Comparison of ENCODE assay signal across 11 mouse cellular contexts in the genomic region with DNA sequence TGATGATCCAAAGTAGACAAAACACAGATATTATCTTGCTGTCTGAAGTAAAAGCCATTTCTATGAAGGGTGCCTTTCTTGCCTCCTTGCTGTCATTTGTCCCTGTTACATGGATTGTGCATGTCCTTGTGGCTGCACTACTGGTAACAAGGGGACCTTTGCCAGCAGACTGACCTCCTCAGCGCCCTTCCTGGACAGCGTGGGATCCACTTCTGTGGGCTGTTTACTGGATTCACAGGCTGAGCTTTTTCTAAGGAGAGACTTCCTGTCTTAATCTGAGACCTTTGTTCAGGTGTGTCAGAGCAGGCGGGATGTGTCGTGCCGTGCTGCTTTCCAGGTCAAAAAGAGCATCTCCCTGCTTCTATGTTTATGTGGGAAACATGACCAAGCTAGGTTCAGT.
A peak's percentile ranks its signal among the peaks of the same experiment; 100 is the strongest.
DNase-seq lines count a peak whose midpoint lies in the region; ATAC-seq and TF ChIP-seq lines count a peak whose summit lies in the region.
"Had no signal": no experiment of that assay in that cellular context is flagged by ENCODE, and none has a peak within 500 bp of the region (broad histone marks: within the 10 kb centered on the region; RNA-seq: fewer than 3 reads in every experiment).

No protein-coding gene starts in this region.

- WGBS in limb, embryonic 13.5 days = 82% methylated on average over 5 of the region's 5 CpGs
- 84% methylated on average over 5 of the region's 5 CpGs for WGBS in limb, embryonic 10.5 days
- 74% methylated on average over 5 of the region's 5 CpGs for WGBS in liver, postnatal 0 days (ENCODE audit: insufficient replicate concordance)

- no peak overlapping the region for H3K4me2 ChIP-seq in limb, embryonic 13.5 days (replicated peaks)
- no peak overlapping the region for H3K4me2 ChIP-seq in liver, postnatal 0 days (ENCODE audit: low read depth, low read length)
- H3K4me2 ChIP-seq: midbrain, embryonic 15.5 days had no signal

- peaks cover 26% of the 10 kb centered on the region for H3K4me1 ChIP-seq in limb, embryonic 13.5 days
- peaks cover 29% of the 10 kb centered on the region for H3K4me1 ChIP-seq in limb, embryonic 10.5 days
- peaks cover 16% of the 10 kb centered on the region for H3K4me1 ChIP-seq in cortical plate, adult 2 months (ENCODE audit: control insufficient read depth, insufficient read depth, low read length)
- 0 out of 2 replicates have a peak, but pooled peaks cover 10% of the 10 kb centered on the region for H3K4me1 ChIP-seq in liver, postnatal 0 days (ENCODE audit: insufficient read depth)
- H3K4me1 ChIP-seq: midbrain, embryonic 15.5 days had no signal

- no peak for TF ChIP-seq POLR2A in cortical plate, adult 2 months (IDR thresholded peaks at IDR 0.05; ENCODE audit: extremely low read depth, insufficient read depth, low read length)

- no peak for ATAC-seq in limb, embryonic 13.5 days (ENCODE audit: low FRiP score, low read depth)
- no peak for ATAC-seq in liver, postnatal 0 days
- ATAC-seq: midbrain, embryonic 15.5 days had no signal

- no peaks in the 10 kb centered on the region for H3K9me3 ChIP-seq in limb, embryonic 13.5 days
- no peaks in the 10 kb centered on the region for H3K9me3 ChIP-seq in limb, embryonic 10.5 days (replicated peaks)
- H3K9me3 ChIP-seq in liver, postnatal 0 days (ENCODE audit: low read length) = no peaks in the 10 kb centered on the region
- H3K9me3 ChIP-seq: midbrain, embryonic 15.5 days had no signal

- H3K27me3 ChIP-seq in limb, embryonic 13.5 days = no peaks in the 10 kb centered on the region
- no peaks in the 10 kb centered on the region for H3K27me3 ChIP-seq in limb, embryonic 10.5 days (ENCODE audit: low read depth, poor library complexity, severe bottlenecking)
- no peaks in the 10 kb centered on the region for H3K27me3 ChIP-seq in liver, postnatal 0 days (ENCODE audit: insufficient read depth, low read length)
- H3K27me3 ChIP-seq: midbrain, embryonic 15.5 days had no signal

- no peak for TF ChIP-seq CTCF in cortical plate, adult 2 months (IDR thresholded peaks at IDR 0.05; ENCODE audit: extremely low read depth, insufficient read depth, low read length)
- no peak for TF ChIP-seq CTCF in liver, postnatal 0 days (IDR thresholded peaks at IDR 0.05; ENCODE audit: low read depth)

- peak; percentile 50 to 81 for DNase-seq in adrenal gland, adult (ENCODE audit: inconsistent age in 2 of 2, low spot score in 1 of 2)
- no peak for DNase-seq in adrenal gland, adult 18-20 months (ENCODE audit: low spot score in 2 of 2)
- DNase-seq in limb, embryonic 10.5 days (ENCODE audit: low spot score) = no peak
- DNase-seq in liver, postnatal 0 days = no peak
- no peak for DNase-seq in cerebellum, postnatal 10 days
- DNase-seq in cerebellum, postnatal 14 days = no peak
- DNase-seq: right cerebral cortex, postnatal 25 days had no signal

- no peak for TF ChIP-seq EP300 in liver, postnatal 0 days (IDR thresholded peaks at IDR 0.05; ENCODE audit: low read depth)

- H3K36me3 ChIP-seq in limb, embryonic 13.5 days = no peaks in the 10 kb centered on the region
- no peaks in the 10 kb centered on the region for H3K36me3 ChIP-seq in limb, embryonic 10.5 days
- H3K36me3 ChIP-seq in liver, postnatal 0 days (replicated peaks; ENCODE audit: insufficient read depth, low read length) = no peaks in the 10 kb centered on the region
- H3K36me3 ChIP-seq: midbrain, embryonic 15.5 days had no signal

- H3K4me3 ChIP-seq in limb, embryonic 13.5 days = no peak overlapping the region
- H3K4me3 ChIP-seq in limb, embryonic 10.5 days = no peak overlapping the region
- no peak overlapping the region for H3K4me3 ChIP-seq in cortical plate, adult 2 months (ENCODE audit: insufficient read depth, low read length)
- H3K4me3 ChIP-seq in liver, postnatal 0 days (ENCODE audit: low read depth, low read length) = no peak overlapping the region
- H3K4me3 ChIP-seq: erythroblast, embryonic 14.5 days; midbrain, embryonic 15.5 days had no signal

- H3K27ac ChIP-seq in limb, embryonic 13.5 days = 0 out of 2 replicates have a peak overlapping the region, but pooled peaks have one; percentile 10
- H3K27ac ChIP-seq in limb, embryonic 10.5 days = no peak overlapping the region
- 0 out of 2 replicates have a peak overlapping the region, but pooled peaks have one; percentile 7 for H3K27ac ChIP-seq in cortical plate, adult 2 months (ENCODE audit: insufficient read depth, low read length)
- H3K27ac ChIP-seq in liver, postnatal 0 days (ENCODE audit: low read depth) = peak overlapping the region; percentile 36; the same call in 1 of the 2 replicates
- H3K27ac ChIP-seq: midbrain, embryonic 15.5 days had no signal

- no peak overlapping the region for H3K9ac ChIP-seq in limb, embryonic 13.5 days
- H3K9ac ChIP-seq in liver, postnatal 0 days (replicated peaks) = no peak overlapping the region
- H3K9ac ChIP-seq: midbrain, embryonic 15.5 days had no signal

Comparison
In these comparisons a context has a peak if more than half of its experiments do, and no peak if none do; other contexts are left out.
1. DNase-seq: peak in adrenal gland, adult (2 of 2); none in adrenal gland, adult 18-20 months (0 of 2), limb, embryonic 10.5 days (single experiment), liver, postnatal 0 days (single experiment), cerebellum, postnatal 10 days (0 of 2) and cerebellum, postnatal 14 days (0 of 2).